Mouse (Mus musculus) lung, postnatal 0 days (tissue): Measurements from ENCODE around the gene Parn.

Source experiments
- CTCF ChIP-seq: IDR thresholded peaks from 2 replicates; pipeline ENCODE4 v1.5.1; 2016; ENCODE audit warnings: antibody characterized with exemption, mild to moderate bottlenecking
- EP300 ChIP-seq: IDR thresholded peaks from 2 replicates; pipeline ENCODE4 v1.6.1; 2016; ENCODE audit warnings: antibody characterized with exemption, mild to moderate bottlenecking, control low read depth

DNA sequence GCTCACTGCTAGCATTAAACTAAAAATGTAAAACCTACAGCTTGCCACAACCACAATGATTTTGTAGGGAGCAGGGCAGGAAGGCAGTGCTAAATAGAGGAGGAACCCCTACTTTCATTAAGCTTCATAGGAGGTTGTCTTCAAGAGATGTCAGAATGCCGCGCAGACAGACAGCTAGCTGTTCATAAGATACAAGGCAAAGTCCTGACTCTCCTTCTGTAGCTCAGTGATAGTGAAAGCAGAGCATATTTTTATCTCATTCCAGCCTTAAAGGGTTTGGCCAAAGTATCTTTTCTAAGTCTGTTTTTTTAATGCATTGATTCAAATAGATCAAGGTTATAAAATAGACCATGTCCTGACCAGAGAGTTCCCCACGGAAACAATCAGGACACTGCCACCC, 47.8 kb downstream of the Parn start:
- TF ChIP-seq EP300: no peak
- TF ChIP-seq CTCF: no peak
